Mouse (Mus musculus): Measurements from ENCODE around the gene Ppp2r5a. TPM values are rescaled to one million over a fixed set of nuclear protein-coding genes. Genes with fewer than 3 reads are reported as not detected.

The Ppp2r5a gene
- polyA plus RNA-seq, 1 experiment from 2014 or later, result 15.6 TPM

DNA sequence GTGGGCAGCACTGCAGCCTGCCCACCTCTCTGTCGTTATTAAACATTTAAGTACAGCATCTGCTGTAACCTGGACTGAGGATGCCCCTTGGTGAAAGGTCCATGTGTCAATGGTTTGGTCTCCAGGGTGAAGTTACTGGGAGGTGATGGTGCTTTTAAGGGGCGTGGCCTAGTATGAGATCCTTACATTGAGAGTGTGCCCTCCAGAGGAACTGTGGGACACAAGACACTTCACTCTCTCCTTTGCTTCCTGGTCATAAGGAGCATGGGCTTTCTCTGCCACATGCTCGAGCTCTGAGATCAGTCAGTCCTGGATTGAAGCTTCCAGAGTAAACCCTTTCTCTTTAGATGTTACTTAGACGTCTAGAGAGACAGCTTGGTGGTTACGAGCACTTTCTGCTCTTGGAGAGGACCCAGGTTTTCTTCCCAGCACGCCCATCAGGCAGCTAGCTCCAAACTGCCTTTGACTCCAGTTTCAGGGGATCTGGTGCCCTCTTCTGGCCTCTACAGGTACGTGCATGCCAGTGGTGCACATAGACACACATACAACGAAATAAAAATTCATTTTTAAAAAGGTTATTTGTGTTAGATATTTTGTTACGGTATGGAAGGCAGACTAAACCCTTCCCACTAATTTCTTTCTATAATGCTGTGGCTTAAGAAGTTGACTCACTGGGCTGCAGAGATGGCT, 95.2 kb downstream of the Ppp2r5a start:
- ATAC-seq (ENCODE audit: low read depth), result no peak

DNA sequence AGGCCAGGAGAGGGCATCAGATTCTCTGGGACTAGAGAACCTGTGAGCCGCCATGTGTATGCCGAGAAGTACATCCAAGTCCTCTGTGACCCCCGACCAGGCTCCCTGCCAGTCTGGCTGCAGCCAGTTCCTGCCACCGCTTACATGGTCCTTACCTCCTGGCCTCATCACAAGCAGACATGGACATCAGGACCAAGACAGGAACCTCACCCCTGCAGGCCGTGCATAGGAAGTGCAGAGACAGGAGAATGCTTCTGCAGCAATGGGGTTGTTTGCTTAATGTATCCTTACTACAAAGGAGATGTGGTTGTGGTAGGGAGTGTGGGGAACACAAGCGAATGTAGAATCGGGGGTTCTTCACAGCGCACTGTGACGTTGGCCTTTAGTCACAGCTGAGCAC, 96.8 kb downstream of the Ppp2r5a start:
- DNase-seq (no peak), ATAC-seq (ENCODE audit: low read depth) (no peak)
- Histone ChIP-seq H3K9ac (no peak overlapping the region), H3K4me2 (no peak overlapping the region), H3K4me1 (replicated peaks) (no peaks in the 10 kb centered on the region), H3K4me3 (replicated peaks) (no peak overlapping the region), H3K9me3 (replicated peaks) (no peaks in the 10 kb centered on the region), H3K27ac (no peak overlapping the region), H3K36me3 (no peaks in the 10 kb centered on the region), H3K27me3 (no peaks in the 10 kb centered on the region)
- WGBS (ENCODE audit: insufficient replicate concordance), result 79% methylated on average over 9 of the region's 9 CpGs

More for the DNA sequence above, 95.2 kb downstream of the Ppp2r5a start:
- 73% methylated on average over 9 of the region's 9 CpGs for WGBS (ENCODE audit: insufficient replicate concordance)
- no peak overlapping the region for H3K4me2 ChIP-seq
- no peaks in the 10 kb centered on the region for H3K9me3 ChIP-seq (replicated peaks)
- no peak for DNase-seq
- H3K4me1 ChIP-seq (replicated peaks), result peaks cover under 1% of the 10 kb centered on the region; the same call in 1 of the 2 replicates
- H3K9ac ChIP-seq, result no peak overlapping the region
- H3K27ac ChIP-seq, result no peak overlapping the region
- no peak overlapping the region for H3K4me3 ChIP-seq (replicated peaks)
- H3K27me3 ChIP-seq, result no peaks in the 10 kb centered on the region
- no peaks in the 10 kb centered on the region for H3K36me3 ChIP-seq

DNA sequence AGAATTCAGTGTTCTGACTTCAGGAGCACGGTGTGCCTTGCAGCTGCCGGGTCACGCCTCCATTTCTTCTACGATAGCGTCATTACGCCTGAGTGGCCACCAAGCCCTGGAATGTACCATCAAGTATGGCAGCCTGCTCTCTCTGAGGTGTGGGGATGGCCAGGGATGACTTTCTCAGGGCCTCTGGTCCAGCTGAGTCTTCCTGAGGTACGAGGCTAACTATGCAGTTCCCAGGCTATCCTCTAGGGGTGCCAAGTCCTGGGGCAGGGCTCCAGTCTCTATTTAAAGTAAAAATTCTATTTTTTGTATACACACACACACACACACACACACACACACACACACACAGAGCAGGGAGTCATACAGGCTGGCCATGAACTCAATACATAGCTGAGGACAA, 97.5 kb downstream of the Ppp2r5a start:
- Histone ChIP-seq H3K4me3 (replicated peaks) (no peak overlapping the region), H3K9ac (no peak overlapping the region), H3K4me2 (no peak overlapping the region), H3K27ac (no peak overlapping the region), H3K4me1 (replicated peaks) (no peaks in the 10 kb centered on the region), H3K36me3 (no peaks in the 10 kb centered on the region), H3K27me3 (no peaks in the 10 kb centered on the region), H3K9me3 (replicated peaks) (no peaks in the 10 kb centered on the region)
- 60% methylated on average over 7 of the region's 7 CpGs for WGBS (ENCODE audit: insufficient replicate concordance)
- DNase-seq, result no peak
- ATAC-seq (ENCODE audit: low read depth), result no peak; the same call in 1 of the 2 replicates

DNA sequence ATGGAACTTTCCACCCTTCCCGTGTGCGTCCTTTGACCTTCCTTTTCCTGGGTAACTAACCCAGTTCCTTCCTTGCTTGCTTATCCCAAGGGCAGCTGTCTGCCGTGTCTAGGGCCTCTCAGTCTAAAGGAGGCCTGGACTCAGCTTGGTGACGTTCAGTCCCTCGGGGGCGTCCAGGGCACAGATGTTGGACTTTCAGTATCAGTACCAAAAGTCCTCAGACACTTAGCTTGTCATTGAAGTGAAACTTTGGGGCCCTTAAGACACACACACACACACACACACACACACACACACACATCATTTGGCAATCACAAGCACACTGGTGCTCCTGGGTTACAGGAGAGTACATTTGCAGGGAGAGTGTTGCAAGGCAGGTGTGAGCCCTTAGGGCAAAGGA, 98.9 kb downstream of the Ppp2r5a start:
- H3K27ac ChIP-seq, result no peak overlapping the region
- H3K27me3 ChIP-seq, result no peaks in the 10 kb centered on the region
- H3K4me1 ChIP-seq (replicated peaks), result no peaks in the 10 kb centered on the region
- ATAC-seq (ENCODE audit: low read depth), result no peak
- WGBS (ENCODE audit: insufficient replicate concordance), result 69% methylated on average over 6 of the region's 6 CpGs
- no peak overlapping the region for H3K4me3 ChIP-seq (replicated peaks)
- H3K4me2 ChIP-seq, result no peak overlapping the region
- H3K9ac ChIP-seq, result no peak overlapping the region
- no peak for DNase-seq
- H3K36me3 ChIP-seq, result no peaks in the 10 kb centered on the region
- no peaks in the 10 kb centered on the region for H3K9me3 ChIP-seq (replicated peaks)

DNA sequence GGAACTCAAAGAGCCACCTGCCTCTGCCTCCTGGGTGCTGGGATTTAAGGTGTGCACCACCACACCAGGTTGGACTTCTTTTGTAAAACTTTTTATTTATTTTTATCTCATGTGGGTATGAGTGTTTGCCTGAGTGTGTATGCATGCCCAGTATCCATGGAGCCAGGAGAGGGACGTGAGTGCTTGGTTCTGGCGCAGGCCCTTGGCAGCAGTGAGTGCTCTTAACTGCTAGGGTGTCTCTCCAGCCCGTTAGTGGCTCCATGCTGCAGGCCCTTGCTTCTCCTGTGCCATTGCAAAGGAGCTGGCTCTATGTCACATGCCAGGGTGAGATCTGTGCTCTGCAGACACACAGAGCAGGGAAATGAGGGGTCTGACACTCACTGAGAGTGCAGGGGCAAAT, 99.3 kb downstream of the Ppp2r5a start:
- Histone ChIP-seq H3K27ac (no peak overlapping the region), H3K9ac (no peak overlapping the region), H3K4me2 (no peak overlapping the region), H3K27me3 (no peaks in the 10 kb centered on the region), H3K9me3 (replicated peaks) (no peaks in the 10 kb centered on the region), H3K4me1 (replicated peaks) (no peaks in the 10 kb centered on the region), H3K4me3 (replicated peaks) (no peak overlapping the region), H3K36me3 (no peaks in the 10 kb centered on the region)
- ATAC-seq (ENCODE audit: low read depth) (no peak), DNase-seq (no peak)
- 65% methylated on average over 3 of the region's 3 CpGs for WGBS (ENCODE audit: insufficient replicate concordance)

Other genes with a start within 250 kb of the Ppp2r5a start
- gene Fam71a, start 238.5 kb downstream of the Ppp2r5a start, polyA plus RNA-seq (2015; fragmentation: Nextera tagmentation; extraction: Ambion mirVana), result not detected in 2 replicates
- 1.3 TPM in 2 replicates for gene Atf3, start 185.2 kb downstream of the Ppp2r5a start, polyA plus RNA-seq (2015; fragmentation: Nextera tagmentation; extraction: Ambion mirVana)
- gene Nenf, start 85.1 kb downstream of the Ppp2r5a start, polyA plus RNA-seq (2015; fragmentation: Nextera tagmentation; extraction: Ambion mirVana), result 28.0 and 29.9 TPM in 2 replicates
- 6.8 and 10.1 TPM in 2 replicates for gene Tmem206, start 77.4 kb downstream of the Ppp2r5a start, polyA plus RNA-seq (2015; fragmentation: Nextera tagmentation; extraction: Ambion mirVana)
- gene Dtl, start 172.3 kb upstream of the Ppp2r5a start, polyA plus RNA-seq (2015; fragmentation: Nextera tagmentation; extraction: Ambion mirVana), result 36.6 and 43.0 TPM in 2 replicates
- 25.0 and 30.3 TPM in 2 replicates for gene Ints7, start 172.4 kb upstream of the Ppp2r5a start, polyA plus RNA-seq (2015; fragmentation: Nextera tagmentation; extraction: Ambion mirVana)

Measured in liver, embryonic 13.5 days (tissue).